Mouse (Mus musculus) 3134 (cell line): ENCODE results near the gene Pfkl.
"Not testable (repeated sequence)": the region's sequence is repeated elsewhere in the genome, so short reads cannot be mapped to it uniquely, and the experiment has no call there.

ENCODE experiments used
- DNase-seq: peaks from one replicate; pipeline ENCODE4 v3.0.0-alpha.2; 2011; ENCODE audit warnings: low spot score; ENCODE audit not compliant: insufficient read length; ENCODE audit errors: extremely low read depth

Gene Pfkl

DNA sequence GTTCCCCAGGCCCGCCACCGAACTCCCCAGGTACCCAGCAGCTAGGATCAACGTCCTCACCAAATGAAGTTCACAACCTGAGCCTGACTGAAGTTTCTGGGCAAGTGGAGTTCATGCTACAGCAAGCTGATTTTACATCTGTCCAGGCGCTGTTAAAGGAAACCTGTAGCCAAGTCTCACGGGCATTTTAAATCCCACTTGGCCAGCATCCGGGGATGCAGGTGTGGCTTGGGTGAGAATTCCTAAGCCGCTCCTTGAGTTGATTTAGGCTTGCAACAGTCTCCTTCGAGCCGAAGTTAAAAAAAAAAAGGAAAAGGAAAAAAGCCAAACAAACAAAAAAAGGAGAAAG is at the start of gene Pfkl:
Gene Pfkl (minus strand): TSS at position 139 of the 349 bp plus-strand sequence.
- DNase-seq: no peak

DNA sequence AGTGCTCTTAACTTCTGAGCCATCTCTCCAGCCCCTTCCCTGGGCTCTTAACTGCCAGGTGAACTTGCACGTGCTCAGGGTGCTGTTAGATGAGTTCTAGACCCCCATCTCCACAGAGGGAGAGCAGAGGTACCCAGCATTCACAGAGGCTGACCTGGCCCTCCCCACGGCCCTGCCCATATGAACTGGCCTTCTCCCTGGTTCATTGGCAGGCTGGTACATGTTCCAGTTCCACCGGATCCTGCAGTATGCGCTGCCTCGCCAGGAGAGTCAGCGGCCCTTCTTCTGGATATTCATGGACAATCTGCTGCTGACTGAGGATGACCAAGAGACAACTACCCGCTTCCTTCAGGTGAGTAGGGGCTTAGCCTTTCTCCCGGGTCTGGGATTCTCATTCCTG is 47.2 kb upstream of the Pfkl start:
- no peak for DNase-seq

DNA sequence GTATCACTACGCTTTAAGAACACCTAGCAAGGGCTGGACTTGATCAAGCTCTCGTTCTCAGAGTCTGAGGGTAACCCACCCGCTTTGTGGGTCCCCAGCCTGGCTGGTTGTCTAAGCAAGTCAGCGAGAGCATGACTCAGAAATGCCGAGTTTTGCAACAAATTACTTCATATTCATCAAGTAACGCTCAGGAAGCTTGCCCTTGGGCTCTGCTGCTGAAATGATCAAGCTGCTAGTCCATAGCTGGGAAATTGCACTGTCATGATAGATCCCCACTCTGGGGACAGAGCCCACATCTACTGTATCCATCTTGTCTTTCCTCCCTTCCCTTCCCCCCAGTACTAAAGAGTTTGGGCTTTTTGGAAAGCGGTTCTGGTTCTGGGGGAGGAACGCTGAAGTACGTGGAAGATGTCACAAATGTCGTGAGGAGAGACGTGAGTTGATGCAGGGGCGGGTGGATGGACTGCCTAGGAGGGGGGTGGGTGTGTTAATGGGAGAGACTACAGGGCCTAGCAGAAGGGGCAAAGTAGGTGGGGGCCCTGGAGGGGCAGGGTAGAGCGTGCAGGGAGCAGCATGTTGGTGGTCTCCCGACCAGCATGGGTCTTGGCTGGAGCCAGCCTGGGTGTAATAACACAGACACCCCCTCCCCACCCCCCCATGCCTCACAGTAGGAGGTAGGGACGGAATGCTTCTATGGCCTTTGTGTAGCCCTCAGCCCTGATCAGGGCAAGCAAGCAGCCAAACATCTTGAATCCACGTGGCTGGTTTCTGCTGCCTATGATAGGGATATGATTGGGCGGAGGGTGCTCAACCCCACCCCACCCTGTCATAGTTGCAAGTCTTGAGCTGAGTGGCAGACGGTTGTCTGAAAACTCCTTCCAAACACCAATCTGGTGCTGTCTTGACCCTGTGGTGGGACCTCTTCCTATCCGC is 45.0 kb upstream of the Pfkl start:
- no peak for DNase-seq

DNA sequence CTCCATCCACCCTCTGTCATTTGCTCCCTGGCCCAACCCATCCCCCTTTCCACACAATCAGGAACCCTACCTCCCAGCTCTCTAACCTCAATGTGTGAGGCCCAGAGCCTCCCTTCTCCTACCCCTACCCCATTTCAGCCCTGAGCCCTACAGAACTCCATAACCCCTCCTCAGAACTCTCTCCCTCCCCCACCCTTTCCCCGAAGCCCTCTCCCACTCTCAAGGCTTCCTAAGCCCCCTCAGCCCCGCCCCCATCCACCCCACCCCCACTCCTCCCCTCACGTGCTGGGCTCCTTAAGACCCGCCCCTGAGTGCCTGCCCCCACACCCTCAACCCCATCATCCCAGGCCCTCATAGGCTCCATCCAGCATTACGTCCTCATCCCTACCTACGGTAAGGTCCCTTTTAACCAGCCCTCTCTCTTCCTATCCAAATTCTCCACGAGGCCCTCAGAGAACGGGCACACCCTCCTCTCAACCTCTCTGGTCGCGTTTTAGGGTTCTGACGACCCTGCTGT is 39.7 kb upstream of the Pfkl start:
- DNase-seq: no peak

DNA sequence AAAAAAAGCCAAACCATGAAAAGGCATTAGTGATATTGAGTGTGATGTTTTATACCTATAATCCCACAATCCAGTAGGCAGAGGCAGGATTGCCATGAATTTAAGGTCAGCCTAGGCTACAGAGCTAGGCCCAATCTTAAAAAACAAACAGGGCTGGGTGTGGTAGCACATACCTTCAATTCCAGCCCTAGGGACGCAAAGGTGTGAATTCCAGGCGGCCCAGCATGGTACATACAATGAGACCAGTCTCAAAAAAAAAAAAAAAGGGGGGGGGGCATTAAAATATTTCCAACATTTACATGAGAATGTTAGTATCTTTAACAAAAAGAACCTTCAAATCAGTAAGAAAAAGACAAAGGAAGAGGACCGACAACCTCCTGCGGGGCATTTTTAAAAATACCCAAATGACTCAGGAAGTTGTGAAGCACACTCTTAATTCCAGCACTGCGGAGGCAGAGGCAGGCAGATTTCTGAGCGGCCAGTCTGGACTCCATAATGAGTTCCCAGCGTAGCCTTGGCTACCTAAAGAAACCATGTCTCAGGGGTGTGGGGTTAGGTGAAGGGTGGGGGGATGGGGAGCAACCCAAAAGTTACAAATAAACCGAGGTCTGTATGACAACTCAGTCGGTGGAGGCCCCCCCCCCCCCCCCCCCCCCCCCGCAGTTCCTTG is 38.3 kb upstream of the Pfkl start:
- DNase-seq: no peak

DNA sequence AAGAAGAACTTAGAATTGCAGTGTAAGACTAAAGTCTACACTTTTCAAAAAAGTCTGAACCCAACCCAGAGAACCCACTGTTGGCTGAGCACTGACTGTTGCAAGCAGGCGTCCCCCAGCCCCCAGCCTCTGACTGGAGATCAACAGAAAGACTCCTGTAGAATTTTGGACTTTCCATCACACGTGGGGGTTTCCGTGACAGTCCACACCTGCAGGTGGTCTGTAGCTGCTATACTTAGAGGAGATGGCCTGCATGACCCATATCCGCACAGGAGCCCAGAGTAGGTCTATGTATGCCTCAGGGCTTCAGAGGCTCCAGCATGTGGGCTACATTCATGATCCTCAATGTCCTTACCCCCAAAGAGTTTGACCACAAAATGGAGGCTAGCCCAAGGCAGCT is 36.5 kb upstream of the Pfkl start:
- DNase-seq: no peak

DNA sequence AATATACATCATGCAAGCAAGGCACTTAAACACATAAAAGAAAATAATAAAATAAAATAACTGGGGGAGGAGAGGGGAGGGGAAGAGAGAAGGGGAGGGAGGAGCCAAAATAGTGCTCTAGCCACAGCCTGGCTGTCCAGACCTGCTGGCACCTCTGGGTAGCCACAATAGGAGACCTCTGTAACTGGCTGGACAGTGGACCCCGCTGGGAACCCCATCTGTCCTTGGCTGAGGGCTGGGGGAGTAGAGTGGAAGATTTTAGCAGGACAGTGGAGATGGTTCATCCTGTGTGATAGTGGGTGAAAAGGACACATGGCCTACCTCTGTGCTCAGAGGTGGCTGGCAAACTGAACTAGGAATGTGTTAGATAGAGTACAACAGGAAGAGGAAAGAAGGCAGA is 34.6 kb upstream of the Pfkl start:
- no peak for DNase-seq

DNA sequence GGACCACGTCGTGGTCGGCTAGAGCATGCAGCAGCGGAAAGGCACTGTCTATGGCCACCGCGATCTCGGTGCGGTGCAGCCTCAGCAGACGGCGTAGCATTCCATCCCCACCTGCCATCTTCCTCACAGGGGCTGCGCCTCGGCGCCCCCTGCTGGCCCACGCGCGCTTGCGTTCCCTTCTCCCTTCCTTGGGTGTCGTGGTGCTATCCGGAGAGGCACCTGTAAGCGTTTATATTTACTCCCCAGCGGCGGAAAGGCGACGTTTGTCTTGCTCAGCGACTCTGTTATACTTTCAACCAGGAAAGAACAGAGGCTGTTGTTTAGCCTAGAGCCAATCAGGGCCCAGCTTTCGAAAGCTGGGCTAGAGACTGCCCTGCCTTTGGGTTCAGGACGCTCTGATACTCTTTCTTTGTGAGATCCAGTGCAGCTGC is 33.5 kb upstream of the Pfkl start, which contains the start of gene Aire:
Gene Aire (minus strand): TSS at position 205 of the 431 bp plus-strand sequence.
- no peak for DNase-seq

DNA sequence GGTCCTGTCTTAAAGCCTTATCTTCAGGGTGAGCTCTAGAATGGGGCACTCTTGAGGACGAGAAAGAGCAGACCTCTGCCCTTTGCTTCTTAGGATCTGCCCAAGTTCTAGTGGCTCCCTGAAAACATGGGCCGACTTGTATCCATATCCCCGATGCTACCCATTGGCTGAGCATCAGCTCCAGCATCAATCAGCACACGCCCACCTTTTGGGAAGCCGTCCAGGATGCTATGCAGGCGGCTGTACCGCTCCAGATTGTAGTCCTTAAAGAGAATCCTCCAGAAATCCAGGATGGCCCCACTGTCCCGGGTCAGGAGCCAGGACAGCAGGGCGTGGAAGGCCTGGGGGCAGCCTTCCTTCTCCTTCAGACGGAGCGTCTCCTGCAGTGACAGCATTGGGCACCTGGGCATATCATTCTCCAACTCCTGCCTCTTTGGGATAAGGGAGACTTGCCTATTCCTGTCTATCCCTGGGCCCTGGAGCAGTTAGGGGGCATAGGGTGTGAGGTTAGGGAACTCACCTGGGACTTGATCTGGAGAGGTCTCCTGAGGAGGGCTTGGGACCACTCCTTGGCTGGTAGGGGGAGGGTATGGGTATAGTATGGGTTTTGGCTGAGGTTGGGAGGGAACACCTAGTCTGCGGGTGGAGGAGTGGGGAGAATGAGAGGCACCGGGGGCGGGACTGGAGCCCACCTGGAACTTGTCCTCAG is 33.0 kb upstream of the Pfkl start:
- DNase-seq: no peak

DNA sequence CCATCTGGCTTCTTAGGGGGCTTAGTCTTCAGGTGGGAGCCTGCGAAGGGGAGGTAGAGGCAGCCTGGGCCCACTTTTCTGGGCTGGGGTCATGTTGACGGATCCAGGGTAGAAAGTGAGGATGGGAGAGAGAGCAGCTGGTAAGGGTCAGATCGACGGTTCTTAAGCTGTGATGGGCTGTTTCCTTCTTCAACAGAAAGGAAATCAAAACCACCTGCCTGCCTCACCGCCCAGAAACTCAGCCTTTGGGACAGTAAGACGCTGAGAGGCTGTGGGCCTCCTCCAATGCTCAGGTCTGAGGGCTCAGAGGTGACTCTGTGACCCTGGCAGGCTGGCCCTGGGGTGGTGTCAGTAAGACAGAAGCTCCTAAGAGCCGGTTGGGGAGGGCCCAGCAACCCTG is 32.2 kb upstream of the Pfkl start:
- DNase-seq: no peak

DNA sequence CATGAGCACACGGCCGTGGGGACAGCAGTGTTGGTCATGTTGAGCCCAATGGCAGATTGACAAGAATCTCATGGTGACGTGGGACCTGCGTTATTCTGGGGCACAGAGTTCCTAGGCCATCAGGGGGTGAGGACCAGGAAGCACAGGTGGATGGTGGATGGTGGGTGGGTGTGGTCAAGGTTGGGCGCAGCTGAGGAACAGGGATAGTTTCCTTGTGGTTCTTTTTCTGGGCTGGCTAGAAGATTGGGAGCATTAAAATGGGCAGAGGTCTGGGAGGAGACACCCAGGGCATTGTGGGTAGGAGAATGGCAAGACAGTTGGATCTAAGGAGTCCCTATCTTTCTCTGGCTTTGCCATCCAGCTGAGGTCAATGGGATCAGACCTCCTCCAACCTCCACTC is 31.8 kb upstream of the Pfkl start, which contains the start of gene Dnmt3l:
Gene Dnmt3l (plus strand): TSS at position 301 of the 400 bp plus-strand sequence.
- DNase-seq: no peak

DNA sequence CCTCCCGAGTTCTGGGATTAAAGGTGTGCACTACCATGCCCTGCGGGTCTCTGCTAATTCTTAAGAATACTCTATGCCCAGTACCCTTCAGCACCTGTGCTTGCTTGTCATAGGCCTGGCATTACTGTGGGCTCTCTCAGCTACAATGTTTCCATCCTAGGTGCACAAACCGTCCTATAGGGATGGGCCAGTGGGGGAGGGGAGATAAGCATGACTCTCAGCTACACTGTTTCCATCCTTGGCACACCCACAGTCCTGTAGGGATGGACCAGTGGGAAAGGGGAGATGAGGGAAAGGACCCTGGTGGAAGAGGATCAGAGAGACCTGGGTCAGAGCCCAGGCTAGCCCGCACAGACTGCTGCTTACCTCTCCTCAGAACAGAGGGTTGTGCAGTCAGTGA is 27.3 kb upstream of the Pfkl start:
- no peak for DNase-seq

DNA sequence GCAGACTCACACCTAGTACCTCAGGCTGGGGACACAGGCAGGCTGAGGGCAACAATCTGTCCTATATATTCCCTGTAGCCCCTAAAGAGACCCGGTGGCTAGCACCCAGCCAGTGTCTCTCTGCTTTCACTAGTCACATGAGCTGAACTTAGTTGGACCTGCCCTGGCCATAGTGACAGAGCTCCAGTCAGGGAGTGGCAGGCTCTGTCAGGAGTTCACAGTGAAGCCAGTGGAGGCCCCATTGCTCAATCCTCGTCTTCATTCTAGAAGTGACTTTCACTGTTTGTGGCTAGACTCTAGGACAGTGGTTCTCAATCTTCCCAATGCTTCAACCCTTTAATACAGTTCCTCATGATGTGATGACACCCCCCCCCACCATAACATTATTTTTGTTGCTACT is 22.1 kb upstream of the Pfkl start:
- DNase-seq: no peak

DNA sequence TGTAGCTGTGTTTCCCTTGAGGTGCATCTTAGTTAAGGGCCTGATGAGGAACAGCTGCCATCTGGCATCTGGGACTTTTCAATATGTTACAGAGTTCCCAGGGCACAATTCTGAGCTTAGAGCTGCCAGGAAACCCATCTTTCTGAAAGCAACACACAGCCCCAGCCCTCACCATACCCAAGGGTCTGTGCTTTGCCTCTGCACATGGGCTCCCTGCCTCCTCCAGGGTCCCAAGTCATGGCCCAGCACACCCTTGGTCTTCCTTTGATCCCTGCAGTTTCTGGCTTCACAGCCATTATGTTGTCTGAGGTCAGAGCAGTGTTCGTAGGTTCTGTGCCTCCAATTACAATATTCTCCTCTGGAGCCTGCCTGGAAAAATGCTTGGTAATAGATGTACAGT is 19.2 kb upstream of the Pfkl start:
- DNase-seq: no peak

DNA sequence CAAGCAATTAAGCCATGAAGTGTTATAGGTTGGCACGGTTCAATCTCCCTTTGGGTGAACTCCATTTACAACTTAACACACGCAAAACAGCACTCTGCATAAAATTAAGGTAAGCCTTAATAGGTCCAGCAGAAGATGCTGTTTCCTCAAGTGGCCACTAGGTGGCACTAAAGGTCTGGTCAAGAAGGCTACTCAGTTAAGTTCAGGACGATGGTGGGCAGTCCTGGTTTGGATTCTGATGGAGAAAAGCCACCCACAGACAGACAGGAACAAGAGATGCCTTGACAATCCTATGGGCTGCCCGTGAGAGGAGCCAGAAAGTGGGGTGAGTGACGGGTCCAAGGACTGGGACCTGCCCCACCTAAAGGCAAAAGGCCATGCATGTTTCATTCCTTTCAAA is 18.2 kb upstream of the Pfkl start:
- DNase-seq: peak; percentile 37

DNA sequence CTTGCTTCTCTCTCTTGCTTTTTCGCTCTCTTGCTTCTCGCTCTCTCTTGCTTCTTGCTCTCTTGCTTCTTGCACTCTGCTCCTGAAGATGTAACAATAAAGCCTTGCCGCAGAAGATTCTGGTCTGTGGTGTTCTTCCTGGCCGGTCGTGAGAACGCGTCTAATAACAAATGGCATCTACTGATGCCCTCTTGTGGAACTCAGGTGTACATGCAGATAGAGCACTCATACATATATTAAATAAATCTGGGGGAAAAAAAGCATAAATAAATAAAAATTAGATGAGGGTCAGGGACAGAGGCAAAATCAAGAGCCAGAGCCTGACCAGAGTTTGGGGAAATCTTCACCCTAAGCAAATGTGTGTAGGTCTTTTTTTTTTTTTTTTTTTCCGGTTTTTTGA is 15.6 kb upstream of the Pfkl start:
- not testable (repeated sequence) for DNase-seq

DNA sequence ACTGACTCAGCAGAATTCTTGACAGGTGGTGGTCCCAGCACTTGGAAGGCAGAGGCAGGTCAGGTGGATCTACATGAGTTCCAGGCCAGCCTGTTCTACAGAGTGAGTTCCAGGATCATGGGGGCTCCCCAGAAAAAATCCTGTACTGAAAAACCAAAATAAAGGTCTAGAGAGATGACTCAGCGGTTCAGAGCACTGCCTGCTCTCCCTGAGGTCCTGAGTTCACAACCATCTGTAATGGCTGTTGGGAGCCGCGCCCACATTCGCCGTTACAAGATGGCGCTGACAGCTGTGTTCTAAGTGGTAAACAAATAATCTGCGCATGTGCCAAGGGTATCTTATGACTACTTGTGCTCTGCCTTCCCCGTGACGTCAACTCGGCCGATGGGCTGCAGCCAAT is 10.1 kb upstream of the Pfkl start:
- not testable (repeated sequence) for DNase-seq

DNA sequence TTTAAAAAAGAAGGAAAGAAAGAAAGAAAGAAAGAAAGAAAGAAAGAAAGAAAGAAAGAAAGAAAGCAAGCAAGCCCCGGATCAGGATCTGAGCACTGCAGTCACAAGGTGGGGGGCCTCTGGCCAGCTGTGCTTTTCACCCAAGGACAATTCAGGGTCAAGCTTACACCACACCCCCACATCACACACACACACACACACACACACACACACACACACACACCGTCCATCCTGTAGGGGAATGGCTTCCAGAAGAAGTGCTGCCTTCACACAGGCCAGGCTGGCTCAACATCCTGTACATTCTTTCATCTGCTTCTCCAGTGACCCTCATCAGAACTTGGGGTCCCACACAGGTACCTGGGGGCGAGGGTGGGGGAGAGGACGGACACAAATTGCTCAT is 9.4 kb upstream of the Pfkl start:
- DNase-seq: no peak

DNA sequence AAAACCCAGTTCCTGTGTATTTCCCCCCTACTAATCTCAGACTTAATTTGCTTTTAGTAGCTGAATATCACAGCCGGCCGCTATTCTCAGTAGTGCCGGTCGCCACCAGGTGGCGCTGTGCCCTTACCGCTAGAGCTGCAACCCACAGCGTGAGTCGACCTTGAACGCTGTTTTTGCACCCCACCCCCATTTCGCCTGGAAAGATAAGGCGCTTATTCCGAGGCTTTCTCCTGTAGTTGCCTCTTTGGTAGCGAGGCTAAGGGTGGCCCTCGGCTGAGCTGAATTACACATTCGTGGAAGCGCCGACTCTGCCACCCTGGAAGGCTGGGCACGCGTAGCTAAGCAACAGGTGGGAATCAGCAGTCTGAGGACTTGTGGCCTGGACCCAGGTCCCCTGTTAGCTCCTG is 8.9 kb upstream of the Pfkl start:
- DNase-seq: peak; percentile 67

DNA sequence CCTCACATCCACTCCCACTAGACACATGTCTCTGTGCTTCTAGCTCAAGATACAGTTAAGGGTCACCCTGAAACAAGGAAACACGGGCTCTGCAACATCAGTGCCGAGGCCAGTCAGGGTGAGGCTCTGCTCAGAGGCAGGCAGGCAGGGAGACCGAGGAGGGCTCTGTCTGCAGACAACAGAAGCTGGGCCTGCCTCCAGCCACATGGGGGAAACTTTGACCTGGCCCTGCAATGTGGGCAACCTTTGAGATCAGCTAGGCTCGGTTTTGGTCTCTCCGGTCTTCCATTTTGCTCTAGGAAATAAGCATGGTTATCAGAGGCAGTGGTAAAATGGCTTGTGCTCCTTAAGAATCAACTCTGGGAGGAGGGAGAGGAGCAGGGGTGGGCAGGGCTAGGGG is 6.5 kb upstream of the Pfkl start:
- no peak for DNase-seq

DNA sequence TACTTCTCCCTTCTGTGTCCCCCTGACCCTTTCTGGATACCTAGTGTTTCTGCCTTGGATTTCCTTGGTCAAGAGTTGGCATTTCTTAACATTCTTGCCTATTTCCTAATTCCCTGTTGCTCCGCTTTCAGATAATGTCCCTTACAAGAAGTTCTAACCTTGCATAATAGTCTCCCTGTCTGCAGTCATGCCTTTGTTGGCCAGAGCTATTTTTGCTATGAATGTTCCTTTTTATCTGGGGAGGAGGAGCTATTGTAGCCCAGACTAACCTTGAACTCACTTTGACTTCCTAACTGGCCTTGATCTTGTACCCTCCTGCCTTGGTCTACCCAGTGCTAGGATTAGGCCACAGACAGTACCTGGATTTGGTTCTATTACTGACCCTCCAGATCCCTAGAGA is 5.6 kb upstream of the Pfkl start:
- no peak for DNase-seq
